Mouse (Mus musculus): Measurements from ENCODE around the gene Abcc1.

- TF ChIP-seq CTCF (IDR thresholded peaks at IDR 0.05; ENCODE audit: low read depth) (no peak), EP300 (IDR thresholded peaks at IDR 0.05; ENCODE audit: low read depth) (no peak)
Measured at GRCm38 (mm10) chr16:14351571-14351970, 9.8 kb upstream of the Abcc1 start.

Data from heart, postnatal 0 days (tissue).